Mouse (Mus musculus) ES-E14 (cell line): ENCODE measurements around the gene Cenpu. TPM values are rescaled to one million over a fixed set of nuclear protein-coding genes. Genes with fewer than 3 reads are reported as not detected.

Experiments
- DNase-seq: peaks from one replicate; pipeline ENCODE4 v3.0.0-alpha.2; 2013; ENCODE audit warnings: low read depth, low spot score
- H3K27ac ChIP-seq: 2 replicates; pipeline ENCODE4 v1.5.1; 2012; ENCODE audit warnings: low read depth, mild to moderate bottlenecking, low read length, moderate library complexity, mixed read lengths; ENCODE audit not compliant: poor library complexity, insufficient read depth, severe bottlenecking
- H3K36me3 ChIP-seq: 2 replicates; pipeline ENCODE4 v1.6.1; 2012; ENCODE audit warnings: mild to moderate bottlenecking, low read length, moderate library complexity, mixed read lengths; ENCODE audit not compliant: control insufficient read depth, poor library complexity, insufficient read depth, severe bottlenecking
- H3K4me1 ChIP-seq, 2 experiments: fragments of 150-350 bp in 1 of 2; sonication (generic) in 1 of 2; 2 replicates each; pipeline ENCODE4 v1.6.1; 2012; ENCODE audit warnings: low read length in 2 of 2, mild to moderate bottlenecking in 1 of 2, mixed read lengths in 1 of 2; ENCODE audit not compliant: control insufficient read depth in 2 of 2, insufficient read depth in 2 of 2, poor library complexity in 1 of 2
- H3K4me3 ChIP-seq, 2 experiments: fragments of 150-350 bp in 1 of 2; sonication (generic) in 1 of 2; 2 replicates each; pipeline ENCODE4 v1.5.1; 2012; ENCODE audit warnings: low read length in 2 of 2, low read depth in 1 of 2, mild to moderate bottlenecking in 1 of 2, mixed read lengths in 1 of 2; ENCODE audit not compliant: insufficient read depth in 1 of 2, poor library complexity in 1 of 2, severe bottlenecking in 1 of 2
- H3K9ac ChIP-seq: 2 replicates; pipeline ENCODE4 v1.6.1; 2012; ENCODE audit warnings: low read depth, mild to moderate bottlenecking, low read length, mixed read lengths; ENCODE audit not compliant: poor library complexity, insufficient read depth, severe bottlenecking
- H3K9me3 ChIP-seq: fragments of 150-350 bp; sonication (generic); 2 replicates; pipeline ENCODE4 v1.6.1; 2012; ENCODE audit warnings: low read depth, mild to moderate bottlenecking, low read length; ENCODE audit not compliant: control insufficient read depth, insufficient read depth
- CHD2 ChIP-seq: IDR thresholded peaks from 2 replicates; pipeline ENCODE4 v1.6.1; 2014; ENCODE audit warnings: mild to moderate bottlenecking, low read depth, low read length, inconsistent platforms
- HCFC1 ChIP-seq: IDR thresholded peaks from 2 replicates; pipeline ENCODE4 v1.6.1; 2012; ENCODE audit warnings: low read length, inconsistent platforms, borderline replicate concordance; ENCODE audit not compliant: insufficient read depth
- MAFK ChIP-seq: IDR thresholded peaks from 2 replicates; pipeline ENCODE4 v1.6.1; 2014; ENCODE audit warnings: mild to moderate bottlenecking, low read depth, low read length, inconsistent platforms; ENCODE audit not compliant: insufficient read depth
- ZC3H11A ChIP-seq: IDR thresholded peaks from 2 replicates; pipeline ENCODE4 v1.6.1; 2012; ENCODE audit warnings: low read depth, mild to moderate bottlenecking, inconsistent platforms, low read length, borderline replicate concordance
- ZNF384 ChIP-seq: IDR thresholded peaks from 2 replicates; pipeline ENCODE4 v1.6.1; 2012; ENCODE audit warnings: low read depth, low read length, inconsistent platforms
- in situ Hi-C, 2 experiments: fragments of 600-800 bp; cut with MboI; formaldehyde crosslinking; loops; one replicate each; pipeline ENCODE4 v1.15.1; 2025; ENCODE audit warnings: low sequenced_read_pairs in 2 of 2, inconsistent platforms in 1 of 2; ENCODE audit not compliant: unreplicated experiment in 2 of 2
- total RNA-seq: library from RNA; depleted of rRNA; stranded (reverse); fragments of 300-350 nt; gene quantifications from 2 replicates; pipeline ENCODE4 v1.2.3, GENCODE M21; 2012

The Cenpu gene
- total RNA-seq, 1 experiment = 19.1 TPM

DNA sequence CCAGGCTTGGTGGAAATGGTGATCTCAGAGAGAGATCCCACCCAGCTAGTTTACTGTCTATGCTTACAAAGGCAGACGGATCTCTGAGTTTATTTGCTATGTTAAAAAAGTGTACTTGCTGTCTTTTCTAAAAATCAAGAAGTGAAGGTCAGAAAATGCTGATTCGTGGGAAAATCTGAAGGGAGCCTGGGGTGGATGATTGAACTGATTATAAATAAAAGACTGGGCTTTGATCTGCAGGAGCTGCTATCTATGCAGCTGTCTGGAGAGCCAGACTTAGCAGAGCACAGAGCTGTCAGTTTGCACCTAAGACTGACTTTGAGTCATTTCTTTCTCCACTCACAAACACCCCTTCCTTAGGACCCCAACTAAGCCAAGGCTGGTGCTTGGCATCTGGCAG lies 45.6 kb downstream of the Cenpu start:
- H3K4me1 ChIP-seq = no peaks in the 10 kb centered on the region
- TF ChIP-seq CHD2 (no peak), MAFK (peak; percentile 42; the same call in 1 of the 2 replicates)
- no peak overlapping the region for H3K4me3 ChIP-seq
- H3K9me3 ChIP-seq = no peaks in the 10 kb centered on the region
- H3K36me3 ChIP-seq = peaks cover 7% of the 10 kb centered on the region; the same call in 1 of the 2 replicates
- no peak for DNase-seq
- in situ Hi-C loops = no loop called here
- no peak overlapping the region for H3K9ac ChIP-seq
- H3K27ac ChIP-seq = no peak overlapping the region

DNA sequence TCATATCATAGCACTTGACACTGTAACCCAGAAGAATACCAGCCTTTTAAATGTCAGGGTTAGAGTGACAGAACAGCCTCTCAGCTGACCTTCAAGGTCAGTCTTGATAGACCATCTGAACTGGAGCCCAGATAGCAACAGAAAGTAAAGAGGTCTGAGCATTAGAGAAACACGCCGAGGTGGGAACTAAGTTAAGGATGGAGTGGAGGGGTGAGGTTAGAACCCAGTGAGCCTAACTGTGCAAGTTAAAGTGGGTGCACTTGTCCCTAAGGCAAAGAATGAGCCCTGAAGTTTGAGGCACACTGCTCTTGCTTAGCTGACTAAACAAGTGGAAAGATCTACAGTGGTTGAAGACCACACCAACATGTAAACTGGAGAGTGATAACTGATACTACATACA lies 46.3 kb downstream of the Cenpu start:
- no peak for DNase-seq
- Histone ChIP-seq H3K4me1 (no peaks in the 10 kb centered on the region), H3K9me3 (no peaks in the 10 kb centered on the region), H3K36me3 (peaks cover 7% of the 10 kb centered on the region; the same call in 1 of the 2 replicates), H3K4me3 (no peak overlapping the region), H3K27ac (no peak overlapping the region), H3K9ac (no peak overlapping the region)
- TF ChIP-seq HCFC1 = no peak
- no peak for TF ChIP-seq CHD2
- no peak for TF ChIP-seq ZNF384
- no peak for TF ChIP-seq MAFK
- no peak for TF ChIP-seq ZC3H11A
- in situ Hi-C loops = no loop called here

DNA sequence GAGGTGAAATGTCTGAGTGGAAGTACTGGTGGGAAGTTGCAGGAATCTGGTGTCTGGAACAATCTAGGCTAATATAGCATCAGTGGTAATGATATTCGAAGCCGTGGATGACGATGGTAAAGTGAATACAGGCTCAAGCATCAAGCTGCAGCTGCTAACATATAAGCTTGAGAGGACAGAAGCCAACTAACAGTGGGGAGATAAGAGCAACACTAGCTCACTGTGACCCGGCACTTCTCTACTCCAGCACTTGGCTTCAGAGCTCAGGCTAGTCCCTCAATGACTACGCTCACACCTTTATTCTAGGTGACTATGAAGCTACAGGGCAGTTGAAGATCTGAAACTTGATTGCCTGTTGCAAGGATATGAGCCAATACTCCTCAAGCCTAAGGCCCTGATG lies 46.9 kb downstream of the Cenpu start:
- in situ Hi-C loops = no loop called here
- TF ChIP-seq MAFK (no peak), ZNF384 (no peak), HCFC1 (no peak), CHD2 (no peak), ZC3H11A (no peak)

DNA sequence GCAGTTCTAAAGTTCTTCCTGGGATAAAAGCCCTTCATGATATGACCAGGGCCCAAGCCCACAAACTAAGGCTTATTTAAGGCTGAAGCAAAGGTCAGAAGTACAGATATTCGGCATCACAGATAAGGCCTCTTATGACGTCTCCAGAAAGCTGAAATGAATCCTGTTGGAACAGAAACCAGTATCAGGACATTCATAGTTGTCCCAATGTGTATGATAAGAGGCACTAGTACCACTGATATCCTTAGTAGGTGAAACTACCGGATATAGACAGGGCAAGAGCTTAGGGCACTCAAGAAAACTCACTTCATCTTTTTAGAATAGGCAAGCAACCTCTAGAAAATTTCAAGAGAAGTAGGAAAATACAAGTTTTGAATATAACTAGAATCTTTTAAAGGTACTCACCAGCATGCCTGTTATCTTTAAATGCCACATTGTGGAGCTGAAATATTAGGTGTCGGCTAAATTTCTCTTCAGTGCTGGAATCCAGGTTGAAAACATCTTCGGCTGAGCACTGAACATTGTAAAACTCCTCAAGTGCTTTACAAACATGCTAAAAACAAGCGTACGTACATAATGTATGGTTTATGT lies 47.6 kb downstream of the Cenpu start:
- H3K36me3 ChIP-seq = peaks cover 2% of the 10 kb centered on the region; the same call in 1 of the 2 replicates
- DNase-seq = no peak
- no peak overlapping the region for H3K27ac ChIP-seq
- H3K9me3 ChIP-seq = no peaks in the 10 kb centered on the region
- no peak for TF ChIP-seq HCFC1
- no peak for TF ChIP-seq CHD2
- no peak for TF ChIP-seq ZC3H11A
- no peak for TF ChIP-seq ZNF384
- no peak for TF ChIP-seq MAFK
- H3K9ac ChIP-seq = no peak overlapping the region
- H3K4me1 ChIP-seq = no peaks in the 10 kb centered on the region
- in situ Hi-C loops = no loop called here
- H3K4me3 ChIP-seq = no peak overlapping the region

More for the DNA sequence above, 46.9 kb downstream of the Cenpu start:
- H3K9ac ChIP-seq = no peak overlapping the region
- no peaks in the 10 kb centered on the region for H3K9me3 ChIP-seq
- H3K27ac ChIP-seq = no peak overlapping the region
- no peak for DNase-seq
- H3K36me3 ChIP-seq = peaks cover 4% of the 10 kb centered on the region; the same call in 1 of the 2 replicates
- no peaks in the 10 kb centered on the region for H3K4me1 ChIP-seq
- no peak overlapping the region for H3K4me3 ChIP-seq
